Mouse (Mus musculus): Measurements from ENCODE around the gene Casq1. TPM values are rescaled to one million over a fixed set of nuclear protein-coding genes. Genes with fewer than 3 reads are reported as not detected.

Gene Casq1
- polyA plus RNA-seq, 1 experiment from 2014 or later = 1.8 TPM

DNA sequence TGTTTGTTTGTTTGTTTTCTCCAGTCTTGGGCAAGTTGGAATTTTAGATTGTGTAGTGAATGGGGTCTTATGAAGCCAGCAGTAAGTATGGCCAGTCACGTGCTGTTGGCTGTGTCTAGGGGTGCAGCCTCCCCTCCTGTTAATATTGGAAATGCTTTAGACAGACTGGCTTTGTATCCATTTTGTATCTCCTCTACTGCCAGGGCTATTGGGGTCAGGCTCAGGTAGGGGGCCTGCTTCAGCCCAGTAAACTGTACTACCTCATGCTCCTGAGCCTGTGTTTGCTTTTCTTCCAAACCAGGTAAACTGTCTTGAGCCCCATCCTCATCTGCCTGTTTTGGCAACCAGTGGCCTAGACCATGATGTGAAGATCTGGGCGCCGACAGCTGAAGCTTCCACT, 27.5 kb downstream of the Casq1 start:
- peaks cover 6% of the 10 kb centered on the region for H3K4me1 ChIP-seq (replicated peaks)
- no peaks in the 10 kb centered on the region for H3K9me3 ChIP-seq
- peaks cover 82% of the 10 kb centered on the region for H3K36me3 ChIP-seq
- WGBS = 94% methylated on average over 3 of the region's 3 CpGs
- no peak overlapping the region for H3K4me2 ChIP-seq (replicated peaks)
- ATAC-seq = no peak
- no peak overlapping the region for H3K4me3 ChIP-seq (replicated peaks)
- no peak overlapping the region for H3K9ac ChIP-seq (replicated peaks)
- H3K27ac ChIP-seq = no peak overlapping the region
- H3K27me3 ChIP-seq = no peaks in the 10 kb centered on the region

- no peak for ATAC-seq
- Histone ChIP-seq H3K9me3 (no peaks in the 10 kb centered on the region), H3K4me3 (replicated peaks) (no peak overlapping the region), H3K27ac (no peak overlapping the region), H3K4me1 (replicated peaks) (peaks cover 6% of the 10 kb centered on the region), H3K4me2 (replicated peaks) (no peak overlapping the region), H3K36me3 (peaks cover 82% of the 10 kb centered on the region), H3K9ac (replicated peaks) (no peak overlapping the region), H3K27me3 (no peaks in the 10 kb centered on the region)
- WGBS = 92% methylated on average over 2 of the region's 2 CpGs
Observed at GRCm38 (mm10) chr1:172191578-172191977, 28.1 kb downstream of the Casq1 start.

DNA sequence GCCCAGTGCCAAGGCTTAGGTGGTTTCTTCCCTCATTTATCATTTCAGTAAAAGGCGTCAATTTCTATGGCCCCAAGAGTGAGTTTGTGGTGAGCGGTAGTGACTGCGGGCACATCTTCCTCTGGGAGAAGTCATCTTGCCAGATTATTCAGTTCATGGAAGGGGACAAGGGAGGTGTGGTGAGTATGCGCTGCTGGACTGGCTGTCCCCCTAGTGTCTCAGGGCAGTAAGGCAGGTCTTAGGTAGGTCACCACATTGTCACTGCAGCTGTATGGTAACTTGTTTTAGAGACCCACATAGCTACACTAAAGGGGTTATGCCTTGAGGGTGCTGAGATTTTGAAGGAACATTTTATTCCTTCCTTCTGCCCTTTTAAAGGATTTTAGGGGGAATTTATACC, 30.8 kb downstream of the Casq1 start:
- Histone ChIP-seq H3K4me3 (replicated peaks) (no peak overlapping the region), H3K27me3 (no peaks in the 10 kb centered on the region), H3K9me3 (no peaks in the 10 kb centered on the region), H3K27ac (no peak overlapping the region), H3K9ac (replicated peaks) (no peak overlapping the region), H3K4me2 (replicated peaks) (no peak overlapping the region), H3K36me3 (peaks cover 68% of the 10 kb centered on the region), H3K4me1 (replicated peaks) (no peaks in the 10 kb centered on the region)
- 69% methylated on average over 4 of the region's 4 CpGs for WGBS
- no peak for ATAC-seq

GRCm38 (mm10) chr1:172186401-172187289, 33.0 kb downstream of the Casq1 start:
- no peaks in the 10 kb centered on the region for H3K27me3 ChIP-seq
- H3K4me2 ChIP-seq (replicated peaks) = no peak overlapping the region
- no peaks in the 10 kb centered on the region for H3K9me3 ChIP-seq
- no peak overlapping the region for H3K4me3 ChIP-seq (replicated peaks)
- WGBS = 93% methylated on average over 10 of the region's 10 CpGs
- no peak overlapping the region for H3K9ac ChIP-seq (replicated peaks)
- peaks cover 67% of the 10 kb centered on the region for H3K36me3 ChIP-seq
- 0 out of 2 replicates have a peak, but pooled peaks have one; percentile 34 for ATAC-seq
- no peaks in the 10 kb centered on the region for H3K4me1 ChIP-seq (replicated peaks)
- H3K27ac ChIP-seq = no peak overlapping the region

DNA sequence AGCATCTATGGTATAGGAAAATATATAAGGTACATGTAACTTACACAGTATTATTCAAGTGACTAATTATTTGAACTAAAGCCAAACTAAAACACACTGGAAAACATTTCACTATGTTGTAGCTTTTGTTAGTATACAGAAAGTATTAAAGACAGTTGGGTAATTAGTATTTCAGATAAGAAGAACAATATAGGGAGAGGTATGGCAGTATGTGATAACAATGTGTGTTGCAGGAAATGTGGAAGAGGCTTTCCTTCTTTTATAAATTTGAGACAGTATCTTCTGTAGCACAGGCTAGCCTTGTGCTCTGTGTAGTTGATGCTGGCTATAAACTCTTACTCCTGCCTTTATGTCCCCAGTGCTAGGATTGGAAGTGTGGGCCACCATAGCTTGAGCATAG, 35.8 kb downstream of the Casq1 start:
- no peak for ATAC-seq
- no peaks in the 10 kb centered on the region for H3K27me3 ChIP-seq
- H3K9me3 ChIP-seq = no peaks in the 10 kb centered on the region
- no peaks in the 10 kb centered on the region for H3K4me1 ChIP-seq (replicated peaks)
- no peak overlapping the region for H3K9ac ChIP-seq (replicated peaks)
- no peak overlapping the region for H3K4me3 ChIP-seq (replicated peaks)
- no peak overlapping the region for H3K4me2 ChIP-seq (replicated peaks)
- H3K27ac ChIP-seq = no peak overlapping the region
- H3K36me3 ChIP-seq = peaks cover 64% of the 10 kb centered on the region

- Histone ChIP-seq H3K27ac (no peak overlapping the region), H3K4me2 (replicated peaks) (no peak overlapping the region), H3K4me3 (replicated peaks) (no peak overlapping the region), H3K9ac (replicated peaks) (no peak overlapping the region), H3K9me3 (no peaks in the 10 kb centered on the region), H3K36me3 (peaks cover 64% of the 10 kb centered on the region), H3K27me3 (no peaks in the 10 kb centered on the region), H3K4me1 (replicated peaks) (no peaks in the 10 kb centered on the region)
- no peak for ATAC-seq
- WGBS = 95% methylated on average over 6 of the region's 6 CpGs
Observed at GRCm38 (mm10) chr1:172183056-172183455, 36.6 kb downstream of the Casq1 start.

DNA sequence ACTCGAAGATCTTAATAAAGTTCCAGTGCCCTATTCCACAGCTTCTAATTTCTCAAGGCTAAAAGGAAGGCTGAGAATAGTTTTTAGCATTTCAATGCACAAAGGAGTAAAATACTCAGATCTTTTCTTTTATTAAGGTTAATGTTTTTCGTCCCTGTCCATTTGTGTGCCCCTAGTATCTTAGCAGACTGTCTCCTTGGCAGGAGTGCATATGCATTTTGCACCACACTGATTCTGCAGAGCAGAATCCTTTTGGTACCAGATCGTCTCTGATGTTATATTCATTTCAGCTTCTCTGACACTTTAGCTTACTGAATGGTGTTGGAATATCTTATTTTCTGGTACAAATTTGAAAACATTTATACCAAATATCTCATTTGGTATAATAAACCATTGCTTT, 37.9 kb downstream of the Casq1 start:
- no peak overlapping the region for H3K4me2 ChIP-seq (replicated peaks)
- H3K36me3 ChIP-seq = peaks cover 59% of the 10 kb centered on the region
- H3K27ac ChIP-seq = no peak overlapping the region

GRCm38 (mm10) chr1:172180881-172181280, 38.8 kb downstream of the Casq1 start:
- H3K9ac ChIP-seq (replicated peaks) = no peak overlapping the region
- no peaks in the 10 kb centered on the region for H3K9me3 ChIP-seq
- H3K4me2 ChIP-seq (replicated peaks) = no peak overlapping the region
- H3K4me1 ChIP-seq (replicated peaks) = no peaks in the 10 kb centered on the region
- peaks cover 54% of the 10 kb centered on the region for H3K36me3 ChIP-seq
- H3K4me3 ChIP-seq (replicated peaks) = no peak overlapping the region
- no peaks in the 10 kb centered on the region for H3K27me3 ChIP-seq
- 92% methylated on average over 4 of the region's 4 CpGs for WGBS
- no peak for ATAC-seq
- no peak overlapping the region for H3K27ac ChIP-seq

More for the DNA sequence above, 37.9 kb downstream of the Casq1 start:
- no peaks in the 10 kb centered on the region for H3K27me3 ChIP-seq
- H3K9me3 ChIP-seq = no peaks in the 10 kb centered on the region
- ATAC-seq = no peak
- 92% methylated on average over 3 of the region's 3 CpGs for WGBS
- H3K9ac ChIP-seq (replicated peaks) = no peak overlapping the region
- no peaks in the 10 kb centered on the region for H3K4me1 ChIP-seq (replicated peaks)
- H3K4me3 ChIP-seq (replicated peaks) = no peak overlapping the region

DNA sequence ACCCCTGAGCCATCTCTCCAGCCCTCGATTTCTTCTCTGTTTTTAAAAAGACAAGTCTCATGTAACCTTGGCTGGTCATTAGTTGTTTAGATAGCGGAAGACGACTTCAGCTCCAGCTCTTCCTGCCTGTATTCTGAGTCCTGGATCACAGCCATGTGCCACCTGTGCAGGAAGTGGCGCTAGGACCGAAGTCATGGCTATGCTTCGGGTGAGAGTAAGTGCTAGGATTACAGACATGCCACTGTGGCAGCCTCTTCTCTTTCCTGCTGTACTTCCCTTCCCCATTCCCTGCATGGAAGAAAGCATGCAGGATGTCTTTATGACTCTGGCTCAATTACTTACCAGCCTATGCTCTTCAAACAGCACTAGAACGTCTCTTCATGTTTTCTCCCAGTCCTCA, 40.6 kb downstream of the Casq1 start:
- Histone ChIP-seq H3K27ac (no peak overlapping the region), H3K36me3 (peaks cover 64% of the 10 kb centered on the region), H3K4me2 (replicated peaks) (no peak overlapping the region), H3K27me3 (no peaks in the 10 kb centered on the region), H3K9me3 (no peaks in the 10 kb centered on the region), H3K4me3 (replicated peaks) (no peak overlapping the region), H3K4me1 (replicated peaks) (no peaks in the 10 kb centered on the region), H3K9ac (replicated peaks) (no peak overlapping the region)
- no peak for ATAC-seq
- WGBS = 91% methylated on average over 7 of the region's 7 CpGs

GRCm38 (mm10) chr1:172177791-172178190, 41.9 kb downstream of the Casq1 start:
- H3K9ac ChIP-seq (replicated peaks) = no peak overlapping the region
- no peak overlapping the region for H3K4me2 ChIP-seq (replicated peaks)
- H3K9me3 ChIP-seq = no peaks in the 10 kb centered on the region
- peaks cover 74% of the 10 kb centered on the region for H3K36me3 ChIP-seq
- no peaks in the 10 kb centered on the region for H3K27me3 ChIP-seq
- no peaks in the 10 kb centered on the region for H3K4me1 ChIP-seq (replicated peaks)
- no peak overlapping the region for H3K4me3 ChIP-seq (replicated peaks)
- WGBS = 90% methylated on average over 7 of the region's 7 CpGs
- H3K27ac ChIP-seq = no peak overlapping the region
- no peak for ATAC-seq

- no peaks in the 10 kb centered on the region for H3K9me3 ChIP-seq
- no peaks in the 10 kb centered on the region for H3K27me3 ChIP-seq
- H3K36me3 ChIP-seq = peaks cover 81% of the 10 kb centered on the region
- no peak overlapping the region for H3K27ac ChIP-seq
- H3K9ac ChIP-seq (replicated peaks) = no peak overlapping the region
- WGBS = 74% methylated on average over 5 of the region's 5 CpGs
- H3K4me1 ChIP-seq (replicated peaks) = no peaks in the 10 kb centered on the region
- ATAC-seq = no peak
- no peak overlapping the region for H3K4me3 ChIP-seq (replicated peaks)
- no peak overlapping the region for H3K4me2 ChIP-seq (replicated peaks)
Observed at GRCm38 (mm10) chr1:172173181-172173580, 46.5 kb downstream of the Casq1 start.

- 91% methylated on average over 21 of the region's 21 CpGs for WGBS
Observed at GRCm38 (mm10) chr1:172172381-172172780, 47.3 kb downstream of the Casq1 start.

GRCm38 (mm10) chr1:172169809-172170208, 49.9 kb downstream of the Casq1 start:
- 97% methylated on average over 5 of the region's 5 CpGs for WGBS
- H3K4me3 ChIP-seq (replicated peaks) = no peak overlapping the region
- H3K9me3 ChIP-seq = no peaks in the 10 kb centered on the region
- H3K27me3 ChIP-seq = no peaks in the 10 kb centered on the region
- H3K4me2 ChIP-seq (replicated peaks) = no peak overlapping the region
- no peak overlapping the region for H3K27ac ChIP-seq
- H3K4me1 ChIP-seq (replicated peaks) = no peaks in the 10 kb centered on the region
- H3K36me3 ChIP-seq = peaks cover 83% of the 10 kb centered on the region
- no peak for ATAC-seq
- no peak overlapping the region for H3K9ac ChIP-seq (replicated peaks)

More at GRCm38 (mm10) chr1:172172381-172172780, 47.3 kb downstream of the Casq1 start:
- H3K4me3 ChIP-seq (replicated peaks) = no peak overlapping the region
- no peaks in the 10 kb centered on the region for H3K27me3 ChIP-seq
- H3K4me1 ChIP-seq (replicated peaks) = no peaks in the 10 kb centered on the region
- ATAC-seq = no peak
- H3K4me2 ChIP-seq (replicated peaks) = no peak overlapping the region
- no peak overlapping the region for H3K27ac ChIP-seq
- no peak overlapping the region for H3K9ac ChIP-seq (replicated peaks)
- H3K9me3 ChIP-seq = no peaks in the 10 kb centered on the region
- peaks cover 81% of the 10 kb centered on the region for H3K36me3 ChIP-seq

Data from midbrain, embryonic 13.5 days (tissue).